Mouse (Mus musculus): ENCODE data around the gene Dnmt3c. TPM values are rescaled to one million over a fixed set of nuclear protein-coding genes. Genes with fewer than 3 reads are reported as not detected.
"Not testable (repeated sequence)": the region's sequence is repeated elsewhere in the genome, so short reads cannot be mapped to it uniquely, and the experiment has no call there.

Gene Dnmt3c
- total RNA-seq (2021): under 1 TPM in 1 of 2 experiments, not detected in 1; 0.17 TPM

GRCm38 (mm10) chr2:153696352-153696751, at the start of gene Dnmt3c:
Gene Dnmt3c, plus strand, starts transcription at chr2:153696652.
- intact Hi-C loops (cut with DNase I): no loop called here
- DNase-seq (ENCODE audit: extremely low spot score in 1 of 2, low spot score in 2 of 2): no peak

GRCm38 (mm10) chr2:153648773-153649297, 47.6 kb upstream of the Dnmt3c start:
- no peak for DNase-seq (ENCODE audit: extremely low spot score in 1 of 2, low spot score in 2 of 2)
- intact Hi-C loops (cut with DNase I): no loop called here

GRCm38 (mm10) chr2:153649298-153650013, 47.0 kb upstream of the Dnmt3c start, which contains the start of gene Dnmt3b:
Gene Dnmt3b, plus strand, starts transcription at chr2:153649450.
- DNase-seq (ENCODE audit: extremely low spot score in 1 of 2, low spot score in 2 of 2): peak in 1 of 2 experiments; percentile 76
- intact Hi-C loops (cut with DNase I): no loop called here

GRCm38 (mm10) chr2:153650014-153650687, 46.3 kb upstream of the Dnmt3c start:
- intact Hi-C loops (cut with DNase I): no loop called here

GRCm38 (mm10) chr2:153651681-153652080, 44.8 kb upstream of the Dnmt3c start:
- intact Hi-C loops (cut with DNase I): no loop called here
- peak in 1 of 2 experiments; percentile 33 for DNase-seq (ENCODE audit: extremely low spot score in 1 of 2, low spot score in 2 of 2)

More at GRCm38 (mm10) chr2:153650014-153650687, 46.3 kb upstream of the Dnmt3c start:
- DNase-seq (ENCODE audit: extremely low spot score in 1 of 2, low spot score in 2 of 2): peak in 1 of 2 experiments; percentile 31

GRCm38 (mm10) chr2:153657659-153658058, 38.8 kb upstream of the Dnmt3c start:
- intact Hi-C loops (cut with DNase I); DNase-seq (ENCODE audit: extremely low spot score in 1 of 2, low spot score in 2 of 2): not testable (repeated sequence)

- intact Hi-C loops (cut with DNase I): no loop called here
- no peak for DNase-seq (ENCODE audit: extremely low spot score in 1 of 2, low spot score in 2 of 2)
Measured at GRCm38 (mm10) chr2:153660616-153661015, 35.8 kb upstream of the Dnmt3c start.

GRCm38 (mm10) chr2:153665401-153665800, 31.1 kb upstream of the Dnmt3c start:
- no peak for DNase-seq (ENCODE audit: extremely low spot score in 1 of 2, low spot score in 2 of 2)
- intact Hi-C loops (cut with DNase I): loop anchor here (5.0 kb wide), 1 partner anchor 267 kb away; no protein-coding TSS in a partner anchor

GRCm38 (mm10) chr2:153668754-153669376, 27.6 kb upstream of the Dnmt3c start:
- DNase-seq (ENCODE audit: extremely low spot score in 1 of 2, low spot score in 2 of 2): peak in 1 of 2 experiments; percentile 74
- intact Hi-C loops (cut with DNase I): loop anchor here (2.0 to 5.0 kb wide), 2 partner anchors 182 to 263 kb away; no protein-coding TSS in a partner anchor

GRCm38 (mm10) chr2:153670111-153670510, 26.3 kb upstream of the Dnmt3c start:
- peak in 1 of 2 experiments; percentile 32 for DNase-seq (ENCODE audit: extremely low spot score in 1 of 2, low spot score in 2 of 2)
- intact Hi-C loops (cut with DNase I): no loop called here

- intact Hi-C loops (cut with DNase I): no loop called here
Measured at GRCm38 (mm10) chr2:153672619-153673018, 23.8 kb upstream of the Dnmt3c start.

GRCm38 (mm10) chr2:153675364-153675763, 21.1 kb upstream of the Dnmt3c start:
- DNase-seq (ENCODE audit: extremely low spot score in 1 of 2, low spot score in 2 of 2); intact Hi-C loops (cut with DNase I): not testable (repeated sequence)

More at GRCm38 (mm10) chr2:153672619-153673018, 23.8 kb upstream of the Dnmt3c start:
- no peak for DNase-seq (ENCODE audit: extremely low spot score in 1 of 2, low spot score in 2 of 2)

GRCm38 (mm10) chr2:153676944-153677343, 19.5 kb upstream of the Dnmt3c start:
- no peak for DNase-seq (ENCODE audit: extremely low spot score in 1 of 2, low spot score in 2 of 2)
- intact Hi-C loops (cut with DNase I): no loop called here

- intact Hi-C loops (cut with DNase I): no loop called here
- DNase-seq (ENCODE audit: extremely low spot score in 1 of 2, low spot score in 2 of 2): no peak
Measured at GRCm38 (mm10) chr2:153677550-153677949, 18.9 kb upstream of the Dnmt3c start.

- intact Hi-C loops (cut with DNase I): no loop called here
Measured at GRCm38 (mm10) chr2:153679959-153680358, 16.5 kb upstream of the Dnmt3c start.

GRCm38 (mm10) chr2:153693413-153693812, 3.0 kb upstream of the Dnmt3c start:
- intact Hi-C loops (cut with DNase I); DNase-seq (ENCODE audit: extremely low spot score in 1 of 2, low spot score in 2 of 2): not testable (repeated sequence)

More at GRCm38 (mm10) chr2:153679959-153680358, 16.5 kb upstream of the Dnmt3c start:
- no peak for DNase-seq (ENCODE audit: extremely low spot score in 1 of 2, low spot score in 2 of 2)

GRCm38 (mm10) chr2:153694462-153695085, 1.9 kb upstream of the Dnmt3c start:
- peak in 1 of 2 experiments; percentile 54 for DNase-seq (ENCODE audit: extremely low spot score in 1 of 2, low spot score in 2 of 2)
- intact Hi-C loops (cut with DNase I): no loop called here

GRCm38 (mm10) chr2:153703389-153703788, 6.9 kb downstream of the Dnmt3c start:
- intact Hi-C loops (cut with DNase I): no loop called here

More at GRCm38 (mm10) chr2:153703389-153703788, 6.9 kb downstream of the Dnmt3c start:
- DNase-seq (ENCODE audit: extremely low spot score in 1 of 2, low spot score in 2 of 2): no peak
